Mouse (Mus musculus) heart, embryonic 12.5 days (tissue): ENCODE results near the gene Ints7. TPM values are rescaled to one million over a fixed set of nuclear protein-coding genes. Genes with fewer than 3 reads are reported as not detected.
A peak's percentile ranks its signal among the peaks of the same experiment; 100 is the strongest.

Experiments
- ATAC-seq: fragments of 200-750 bp; cut with Nextera tagmentation; 2 replicates; pipeline ENCODE4 v1.8.0; 2017; ENCODE audit warnings: moderate TSS enrichment, moderate library complexity; ENCODE audit not compliant: insufficient number of reproducible peaks, low FRiP score
- H3K27ac ChIP-seq: fragments of 300-500 bp; sonication (generic); 2 replicates; pipeline ENCODE4 v1.5.1; 2016; ENCODE audit warnings: mild to moderate bottlenecking, moderate library complexity; ENCODE audit not compliant: poor library complexity, severe bottlenecking
- H3K27me3 ChIP-seq: fragments of 300-500 bp; sonication (generic); replicated peaks from 2 replicates; pipeline ENCODE4 v1.6.1; 2016; ENCODE audit warnings: mild to moderate bottlenecking, moderate library complexity
- H3K36me3 ChIP-seq: fragments of 300-500 bp; sonication (generic); 2 replicates; pipeline ENCODE4 v1.6.1; 2016; ENCODE audit warnings: mild to moderate bottlenecking, moderate library complexity
- H3K4me1 ChIP-seq: fragments of 300-500 bp; sonication (generic); replicated peaks from 2 replicates; pipeline ENCODE4 v1.6.1; 2016; ENCODE audit warnings: mild to moderate bottlenecking
- H3K4me2 ChIP-seq: fragments of 300-500 bp; sonication (generic); 2 replicates; pipeline ENCODE4 v1.6.1; 2016; ENCODE audit warnings: mild to moderate bottlenecking, moderate library complexity
- H3K4me3 ChIP-seq: fragments of 300-500 bp; sonication (generic); 2 replicates; pipeline ENCODE4 v1.5.1; 2016; ENCODE audit warnings: mild to moderate bottlenecking
- H3K9ac ChIP-seq: fragments of 300-500 bp; sonication (generic); 2 replicates; pipeline ENCODE4 v1.6.1; 2016; ENCODE audit warnings: mild to moderate bottlenecking, moderate library complexity
- H3K9me3 ChIP-seq: fragments of 300-500 bp; sonication (generic); replicated peaks from 2 replicates; pipeline ENCODE4 v1.6.1; 2016; ENCODE audit warnings: mild to moderate bottlenecking, moderate library complexity
- WGBS: fragments of 180-500 bp; shearing (Covaris S2); methylation state at CpG from one replicate; pipeline ENCODE4 v1.1.7; 2016; 5-methylcytosine and 5-hydroxymethylcytosine counted together
- polyA plus RNA-seq: library from polyadenylated mRNA; unstranded; fragments of >200 nt; fragmentation: Nextera tagmentation; extraction: Ambion mirVana; gene quantifications from 2 replicates; pipeline ENCODE4 v1.2.1, GENCODE M21; 2016

Gene Ints7
- polyA plus RNA-seq, 1 experiment from 2014 or later, result 51.8 TPM

- no peaks in the 10 kb centered on the region for H3K27me3 ChIP-seq
- no peak overlapping the region for H3K4me2 ChIP-seq
- H3K9ac ChIP-seq, result no peak overlapping the region
- no peaks in the 10 kb centered on the region for H3K9me3 ChIP-seq
- no peak overlapping the region for H3K4me3 ChIP-seq
- peaks cover 61% of the 10 kb centered on the region for H3K36me3 ChIP-seq
- ATAC-seq, result no peak
- no peak overlapping the region for H3K27ac ChIP-seq
- no peaks in the 10 kb centered on the region for H3K4me1 ChIP-seq
- 85% methylated on average over 4 of the region's 4 CpGs for WGBS
Measured at GRCm38 (mm10) chr1:191584483-191584882, 9.0 kb downstream of the Ints7 start.

DNA sequence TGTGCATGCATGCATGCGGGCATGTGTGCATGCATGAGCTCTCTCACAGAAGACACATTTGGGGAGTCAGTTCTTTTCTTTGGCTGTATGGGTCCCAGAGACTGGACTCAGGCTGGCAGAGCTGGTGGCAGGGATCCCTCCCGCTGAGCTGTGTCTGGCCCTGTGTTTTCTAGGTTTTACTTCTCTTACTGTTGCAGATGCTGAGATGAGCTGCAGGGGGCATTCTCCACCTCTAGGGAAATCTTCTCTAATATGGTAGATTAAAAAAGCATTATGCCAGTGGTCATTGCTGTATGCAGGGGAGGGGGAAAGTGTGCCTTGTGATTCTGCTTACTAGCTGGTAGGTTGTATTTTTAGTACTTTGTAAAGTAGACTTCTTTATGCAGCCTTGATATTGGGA, 10.3 kb downstream of the Ints7 start:
- no peak overlapping the region for H3K9ac ChIP-seq
- no peaks in the 10 kb centered on the region for H3K9me3 ChIP-seq
- no peak overlapping the region for H3K4me3 ChIP-seq
- 84% methylated on average over 2 of the region's 2 CpGs for WGBS
- no peaks in the 10 kb centered on the region for H3K27me3 ChIP-seq
- H3K36me3 ChIP-seq, result peaks cover 66% of the 10 kb centered on the region
- H3K4me2 ChIP-seq, result no peak overlapping the region
- no peaks in the 10 kb centered on the region for H3K4me1 ChIP-seq
- no peak for ATAC-seq
- no peak overlapping the region for H3K27ac ChIP-seq

- no peak overlapping the region for H3K4me2 ChIP-seq
- H3K36me3 ChIP-seq, result peaks cover 78% of the 10 kb centered on the region
- ATAC-seq, result no peak
- H3K9ac ChIP-seq, result no peak overlapping the region
- no peaks in the 10 kb centered on the region for H3K27me3 ChIP-seq
- no peak overlapping the region for H3K27ac ChIP-seq
- no peaks in the 10 kb centered on the region for H3K9me3 ChIP-seq
- H3K4me1 ChIP-seq, result peaks cover 5% of the 10 kb centered on the region
- WGBS, result 92% methylated on average over 3 of the region's 3 CpGs
- no peak overlapping the region for H3K4me3 ChIP-seq
Measured at GRCm38 (mm10) chr1:191587062-191587461, 11.6 kb downstream of the Ints7 start.

- peaks cover 68% of the 10 kb centered on the region for H3K36me3 ChIP-seq
- WGBS, result 92% methylated on average over 2 of the region's 2 CpGs
- no peak for ATAC-seq
Measured at GRCm38 (mm10) chr1:191588749-191589148, 13.3 kb downstream of the Ints7 start.

DNA sequence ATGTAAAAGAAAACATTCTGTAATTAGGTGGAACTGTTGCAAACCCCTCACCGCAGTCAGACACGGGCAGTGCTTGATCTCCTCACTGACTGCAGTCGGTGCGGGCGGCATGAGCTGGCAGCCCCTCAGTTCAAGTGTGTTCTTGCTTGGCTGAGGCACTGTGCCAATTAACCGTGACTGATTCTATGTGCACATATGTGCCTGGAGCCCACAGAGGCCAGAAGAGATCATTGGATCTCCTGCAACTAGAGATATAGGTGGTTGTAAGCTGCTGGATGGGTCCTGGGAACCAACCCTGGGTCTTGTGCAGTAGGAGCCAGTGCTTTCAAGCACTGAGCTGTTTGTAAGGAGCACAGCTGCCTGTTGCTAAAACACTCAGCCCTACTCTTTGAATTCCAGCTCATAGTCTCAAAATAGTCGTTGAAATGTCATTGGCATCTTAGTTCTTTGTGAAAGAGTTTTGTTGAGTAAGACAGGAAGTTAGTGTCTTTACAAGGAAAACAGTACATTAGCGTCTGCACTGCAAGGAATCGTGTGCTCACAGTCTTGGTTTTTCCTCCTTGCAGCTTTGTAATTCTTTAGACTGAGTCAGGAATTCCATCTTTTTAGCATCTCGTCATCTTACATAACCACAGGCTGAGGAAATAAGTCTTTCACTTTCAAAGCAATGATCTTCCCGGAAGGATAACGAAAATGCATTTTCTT, 16.7 kb downstream of the Ints7 start:
- Histone ChIP-seq H3K27me3 (no peaks in the 10 kb centered on the region), H3K4me2 (no peak overlapping the region), H3K9me3 (no peaks in the 10 kb centered on the region), H3K9ac (no peak overlapping the region), H3K36me3 (peaks cover 68% of the 10 kb centered on the region), H3K27ac (peak overlapping the region; percentile 20), H3K4me1 (peaks cover 13% of the 10 kb centered on the region), H3K4me3 (no peak overlapping the region)
- WGBS, result 82% methylated on average over 12 of the region's 12 CpGs
- ATAC-seq, result no peak

More at GRCm38 (mm10) chr1:191588749-191589148, 13.3 kb downstream of the Ints7 start:
- Histone ChIP-seq H3K27me3 (no peaks in the 10 kb centered on the region), H3K4me3 (no peak overlapping the region), H3K27ac (no peak overlapping the region), H3K9ac (no peak overlapping the region), H3K4me1 (peaks cover 13% of the 10 kb centered on the region), H3K9me3 (no peaks in the 10 kb centered on the region), H3K4me2 (no peak overlapping the region)

DNA sequence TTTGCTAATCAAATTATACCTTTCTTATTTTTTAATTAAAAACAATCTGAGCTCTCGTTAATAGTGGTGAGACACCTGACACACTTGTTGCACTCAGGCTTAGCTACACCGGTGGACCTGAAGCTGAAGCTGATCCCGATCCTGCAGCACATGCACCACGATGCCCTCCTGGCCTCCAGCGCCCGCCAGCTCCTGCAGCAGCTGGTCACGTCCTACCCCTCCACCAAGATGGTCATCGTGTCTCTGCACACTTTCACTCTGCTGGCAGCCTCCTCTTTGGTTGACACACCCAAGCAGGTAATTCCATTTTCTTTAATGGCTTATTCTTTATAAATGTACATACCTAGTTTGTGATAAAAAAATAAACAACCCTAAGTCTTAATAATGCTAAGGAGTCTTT, 20.6 kb downstream of the Ints7 start:
- no peak overlapping the region for H3K4me2 ChIP-seq
- no peak overlapping the region for H3K4me3 ChIP-seq
- peaks cover 13% of the 10 kb centered on the region for H3K4me1 ChIP-seq
- no peak overlapping the region for H3K27ac ChIP-seq
- H3K9me3 ChIP-seq, result no peaks in the 10 kb centered on the region
- H3K9ac ChIP-seq, result no peak overlapping the region
- no peaks in the 10 kb centered on the region for H3K27me3 ChIP-seq
- ATAC-seq, result no peak
- 94% methylated on average over 8 of the region's 8 CpGs for WGBS
- peaks cover 60% of the 10 kb centered on the region for H3K36me3 ChIP-seq

DNA sequence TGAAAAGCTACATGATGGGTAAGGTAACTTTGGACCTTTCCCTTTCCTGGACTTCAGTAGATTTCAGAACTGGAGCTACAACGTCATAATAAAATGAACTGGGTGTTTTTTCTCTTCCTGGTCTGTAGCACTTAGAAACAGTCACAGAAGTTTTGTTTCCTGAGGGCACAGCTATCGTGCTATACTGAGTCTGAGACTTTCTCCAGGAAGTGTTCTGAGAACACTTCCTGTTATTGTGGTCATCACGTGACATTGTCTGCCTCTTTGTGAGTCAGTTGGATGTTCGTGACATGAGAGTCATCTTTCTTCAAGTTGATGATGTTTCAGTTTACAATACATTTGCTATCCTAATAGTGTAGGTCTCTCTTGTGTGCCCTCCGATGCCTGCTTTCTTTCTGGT, 23.8 kb downstream of the Ints7 start:
- no peak overlapping the region for H3K27ac ChIP-seq
- peaks cover 64% of the 10 kb centered on the region for H3K36me3 ChIP-seq
- no peak overlapping the region for H3K4me3 ChIP-seq
- no peak overlapping the region for H3K4me2 ChIP-seq
- no peaks in the 10 kb centered on the region for H3K27me3 ChIP-seq
- no peak for ATAC-seq
- 64% methylated on average over 5 of the region's 5 CpGs for WGBS
- H3K9ac ChIP-seq, result no peak overlapping the region
- no peaks in the 10 kb centered on the region for H3K4me1 ChIP-seq
- no peaks in the 10 kb centered on the region for H3K9me3 ChIP-seq

DNA sequence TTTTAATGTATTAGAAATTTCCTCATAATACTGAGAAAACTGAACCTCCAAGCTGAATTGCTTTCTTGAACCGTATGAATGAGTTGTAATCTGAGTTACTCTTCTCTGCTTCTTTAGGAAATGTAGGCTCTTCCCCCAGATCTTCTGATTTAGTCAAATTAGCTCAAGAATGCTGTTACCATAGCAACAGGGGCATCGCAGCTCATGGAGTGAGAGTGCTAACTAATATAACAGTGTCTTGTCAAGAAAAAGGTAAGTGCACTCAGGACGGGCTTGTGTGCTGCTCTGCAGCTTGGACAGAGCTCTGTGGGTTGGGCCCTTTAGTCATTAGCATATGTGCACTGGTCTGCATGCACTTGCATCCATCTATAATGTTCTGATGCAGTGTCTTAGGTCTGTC, 29.3 kb downstream of the Ints7 start:
- Histone ChIP-seq H3K4me3 (no peak overlapping the region), H3K9ac (no peak overlapping the region), H3K27ac (no peak overlapping the region), H3K4me2 (no peak overlapping the region), H3K9me3 (no peaks in the 10 kb centered on the region), H3K27me3 (no peaks in the 10 kb centered on the region), H3K36me3 (peaks cover 76% of the 10 kb centered on the region), H3K4me1 (no peaks in the 10 kb centered on the region)
- ATAC-seq, result no peak
- WGBS, result 87% methylated on average over 3 of the region's 3 CpGs

DNA sequence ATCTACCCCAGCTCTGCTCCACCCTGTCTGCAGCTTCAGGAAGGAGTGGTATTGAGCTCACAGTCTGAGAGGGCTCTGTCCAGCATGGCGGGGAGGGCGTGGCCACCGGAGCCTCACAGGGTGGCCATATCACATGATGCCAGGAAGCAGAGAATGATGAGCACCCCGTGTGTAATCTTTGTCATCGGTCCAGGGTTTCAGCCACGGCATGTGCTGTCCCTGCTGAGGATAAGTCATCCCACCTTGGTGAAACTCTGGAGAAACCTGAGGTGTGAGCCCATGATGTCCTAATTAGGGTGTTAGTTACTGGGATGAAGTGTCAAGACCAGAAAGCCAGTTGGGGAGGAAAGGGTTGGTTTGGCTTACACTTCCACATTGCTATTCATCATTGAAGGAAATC, 33.6 kb downstream of the Ints7 start:
- Histone ChIP-seq H3K4me2 (no peak overlapping the region), H3K36me3 (peaks cover 84% of the 10 kb centered on the region), H3K9ac (no peak overlapping the region), H3K9me3 (no peaks in the 10 kb centered on the region), H3K4me1 (no peaks in the 10 kb centered on the region), H3K4me3 (no peak overlapping the region), H3K27ac (no peak overlapping the region), H3K27me3 (no peaks in the 10 kb centered on the region)
- no peak for ATAC-seq
- 90% methylated on average over 6 of the region's 6 CpGs for WGBS

DNA sequence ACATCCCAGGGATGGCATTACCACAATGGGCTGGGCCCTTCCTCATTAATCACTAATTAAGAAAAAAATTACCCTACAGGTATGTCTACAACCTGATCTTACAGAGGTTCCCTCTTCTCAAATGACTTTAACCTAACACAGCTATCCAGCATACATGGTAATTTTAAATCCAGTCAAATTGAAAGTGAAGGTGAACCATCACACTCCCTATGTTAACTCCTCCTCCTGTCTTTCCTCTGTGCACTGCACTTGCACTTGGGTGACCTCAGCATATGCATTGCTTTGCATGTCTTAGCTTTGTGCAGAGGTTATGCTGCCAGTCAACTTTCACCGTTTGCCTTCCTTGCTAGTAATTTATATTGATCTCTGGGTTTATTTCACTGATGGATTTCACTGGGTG, 34.1 kb downstream of the Ints7 start:
- no peak overlapping the region for H3K27ac ChIP-seq
- H3K9me3 ChIP-seq, result no peaks in the 10 kb centered on the region
- H3K27me3 ChIP-seq, result no peaks in the 10 kb centered on the region
- no peak for ATAC-seq
- no peak overlapping the region for H3K9ac ChIP-seq
- WGBS, result 90% methylated on average over 1 of the region's 1 CpGs
- peaks cover 86% of the 10 kb centered on the region for H3K36me3 ChIP-seq
- H3K4me3 ChIP-seq, result no peak overlapping the region
- no peak overlapping the region for H3K4me2 ChIP-seq
- H3K4me1 ChIP-seq, result no peaks in the 10 kb centered on the region

GRCm38 (mm10) chr1:191610357-191610756, 34.9 kb downstream of the Ints7 start:
- Histone ChIP-seq H3K9ac (no peak overlapping the region), H3K36me3 (peaks cover 87% of the 10 kb centered on the region), H3K9me3 (no peaks in the 10 kb centered on the region), H3K27me3 (no peaks in the 10 kb centered on the region), H3K4me1 (no peaks in the 10 kb centered on the region), H3K27ac (no peak overlapping the region), H3K4me3 (no peak overlapping the region), H3K4me2 (no peak overlapping the region)
- WGBS, result 92% methylated on average over 7 of the region's 7 CpGs
- no peak for ATAC-seq

DNA sequence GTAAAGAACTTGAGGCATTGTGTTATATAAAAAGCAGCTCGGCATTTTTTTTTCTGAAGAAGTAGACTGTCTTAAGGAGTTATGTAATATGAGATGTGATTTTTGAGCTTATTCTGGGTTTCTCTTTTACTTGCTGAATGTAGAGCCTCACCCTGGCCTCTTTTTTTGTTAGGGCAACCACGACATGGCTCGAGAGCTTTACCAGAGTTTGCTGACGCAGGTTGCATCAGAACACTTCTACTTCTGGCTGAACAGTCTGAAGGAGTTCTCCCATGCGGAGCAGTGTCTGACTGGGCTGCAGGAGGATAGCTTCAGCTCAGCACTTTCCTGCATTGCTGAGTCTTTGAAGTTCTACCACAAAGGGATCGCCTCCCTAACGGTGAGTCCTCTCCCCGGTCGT, 36.2 kb downstream of the Ints7 start:
- Histone ChIP-seq H3K9me3 (no peaks in the 10 kb centered on the region), H3K27ac (no peak overlapping the region), H3K4me2 (no peak overlapping the region), H3K4me1 (no peaks in the 10 kb centered on the region), H3K36me3 (peaks cover 88% of the 10 kb centered on the region), H3K9ac (no peak overlapping the region), H3K27me3 (no peaks in the 10 kb centered on the region), H3K4me3 (no peak overlapping the region)
- 88% methylated on average over 9 of the region's 9 CpGs for WGBS
- ATAC-seq, result no peak
